Mouse (Mus musculus) ES-E14 (cell line): ENCODE results near the gene Tex261.

Experiments
- CHD2 ChIP-seq: IDR thresholded peaks from 2 replicates; pipeline ENCODE4 v1.6.1; 2014; ENCODE audit warnings: mild to moderate bottlenecking, low read depth, low read length, inconsistent platforms
- MAFK ChIP-seq: IDR thresholded peaks from 2 replicates; pipeline ENCODE4 v1.6.1; 2014; ENCODE audit warnings: mild to moderate bottlenecking, low read depth, low read length, inconsistent platforms; ENCODE audit not compliant: insufficient read depth
- ZNF384 ChIP-seq: IDR thresholded peaks from 2 replicates; pipeline ENCODE4 v1.6.1; 2012; ENCODE audit warnings: low read depth, low read length, inconsistent platforms

GRCm38 (mm10) chr6:83774781-83775563 lies 641 bp downstream of the Tex261 start:
- TF ChIP-seq MAFK (no peak), ZNF384 (no peak), CHD2 (no peak)
